Mouse (Mus musculus): ENCODE data around the gene Epo.

GRCm38 (mm10) chr5:137466946-137467345 lies 66.1 kb downstream of the Epo start:
- TF ChIP-seq CTCF (IDR thresholded peaks at IDR 0.05; ENCODE audit: control insufficient read depth, insufficient read depth, low read length): no peak
- no peak for TF ChIP-seq POLR2A (IDR thresholded peaks at IDR 0.05; ENCODE audit: borderline replicate concordance, control insufficient read depth, low read depth, low read length)
